Mouse (Mus musculus) CH12.LX (cell line): ENCODE measurements around the gene Olfr1046. TPM values are rescaled to one million over a fixed set of nuclear protein-coding genes. Genes with fewer than 3 reads are reported as not detected.

Source experiments
- polyA plus RNA-seq: library from polyadenylated mRNA; unstranded; fragments of >175 nt; gene quantifications from 2 replicates; pipeline ENCODE4 v1.2.1, GENCODE M21; 2012; ENCODE audit warnings: low read depth; ENCODE audit not compliant: insufficient read length
- total RNA-seq, 2 experiments: library from RNA; depleted of rRNA; stranded (reverse); fragments of 300-350 nt in 1 of 2; fragments of >200 nt in 1 of 2; gene quantifications; 2 replicates each; pipeline ENCODE4 v1.2.3; 2012 to 2014

Olfr1046 gene
- total and polyA plus RNA-seq, 3 experiments, result not detected

Other genes with a start within 250 kb of the Olfr1046 start
Only the 20 nearest of the 30 such genes appear.
- gene Olfr1036, start 145.3 kb downstream of the Olfr1046 start, total RNA-seq (2012; rRNA removed), result not detected in 2 replicates
- not detected in 2 replicates for gene Olfr1036, start 145.3 kb downstream of the Olfr1046 start, total RNA-seq (2014; rRNA removed)
- gene Olfr1036, start 145.3 kb downstream of the Olfr1046 start, polyA plus RNA-seq, result not detected in 2 replicates
- gene Olfr1037, start 131.9 kb downstream of the Olfr1046 start, total RNA-seq (2012; rRNA removed), result not detected in 2 replicates
- gene Olfr1037, start 131.9 kb downstream of the Olfr1046 start, total RNA-seq (2014; rRNA removed), result not detected in 2 replicates
- gene Olfr1037, start 131.9 kb downstream of the Olfr1046 start, polyA plus RNA-seq, result not detected in 2 replicates
- not detected in 2 replicates for gene Olfr1039, start 83.4 kb downstream of the Olfr1046 start, total RNA-seq (2012; rRNA removed)
- gene Olfr1039, start 83.4 kb downstream of the Olfr1046 start, total RNA-seq (2014; rRNA removed), result not detected in 2 replicates
- not detected in 2 replicates for gene Olfr1039, start 83.4 kb downstream of the Olfr1046 start, polyA plus RNA-seq
- not detected in 2 replicates for gene Olfr1040, start 72.6 kb downstream of the Olfr1046 start, total RNA-seq (2012; rRNA removed)
- gene Olfr1040, start 72.6 kb downstream of the Olfr1046 start, total RNA-seq (2014; rRNA removed), result not detected in 2 replicates
- not detected in 2 replicates for gene Olfr1040, start 72.6 kb downstream of the Olfr1046 start, polyA plus RNA-seq
- not detected in 2 replicates for gene Olfr1042, start 57.5 kb downstream of the Olfr1046 start, total RNA-seq (2012; rRNA removed)
- gene Olfr1042, start 57.5 kb downstream of the Olfr1046 start, total RNA-seq (2014; rRNA removed), result not detected in 2 replicates
- not detected in 2 replicates for gene Olfr1042, start 57.5 kb downstream of the Olfr1046 start, polyA plus RNA-seq
- not detected in 2 replicates for gene Olfr1043, start 51.8 kb downstream of the Olfr1046 start, total RNA-seq (2012; rRNA removed)
- not detected in 2 replicates for gene Olfr1043, start 51.8 kb downstream of the Olfr1046 start, total RNA-seq (2014; rRNA removed)
- not detected in 2 replicates for gene Olfr1043, start 51.8 kb downstream of the Olfr1046 start, polyA plus RNA-seq
- gene Olfr1044, start 41.5 kb downstream of the Olfr1046 start, total RNA-seq (2012; rRNA removed), result not detected in 2 replicates
- gene Olfr1044, start 41.5 kb downstream of the Olfr1046 start, total RNA-seq (2014; rRNA removed), result not detected in 2 replicates
- gene Olfr1044, start 41.5 kb downstream of the Olfr1046 start, polyA plus RNA-seq, result not detected in 2 replicates
- gene Olfr52, start 33.6 kb downstream of the Olfr1046 start, total RNA-seq (2012; rRNA removed), result not detected in 2 replicates
- gene Olfr52, start 33.6 kb downstream of the Olfr1046 start, total RNA-seq (2014; rRNA removed), result not detected in 2 replicates
- not detected in 2 replicates for gene Olfr52, start 33.6 kb downstream of the Olfr1046 start, polyA plus RNA-seq
- not detected in 2 replicates for gene Olfr1045, start 16.3 kb downstream of the Olfr1046 start, total RNA-seq (2012; rRNA removed)
- not detected in 2 replicates for gene Olfr1045, start 16.3 kb downstream of the Olfr1046 start, total RNA-seq (2014; rRNA removed)
- gene Olfr1045, start 16.3 kb downstream of the Olfr1046 start, polyA plus RNA-seq, result not detected in 2 replicates
- gene Olfr1047, start 12.1 kb upstream of the Olfr1046 start, total RNA-seq (2012; rRNA removed), result not detected in 2 replicates
- not detected in 2 replicates for gene Olfr1047, start 12.1 kb upstream of the Olfr1046 start, total RNA-seq (2014; rRNA removed)
- gene Olfr1047, start 12.1 kb upstream of the Olfr1046 start, polyA plus RNA-seq, result not detected in 2 replicates
- gene Olfr1048, start 21.0 kb upstream of the Olfr1046 start, total RNA-seq (2012; rRNA removed), result not detected in 2 replicates
- gene Olfr1048, start 21.0 kb upstream of the Olfr1046 start, total RNA-seq (2014; rRNA removed), result not detected in 2 replicates
- not detected in 2 replicates for gene Olfr1048, start 21.0 kb upstream of the Olfr1046 start, polyA plus RNA-seq
- gene Olfr1049, start 39.0 kb upstream of the Olfr1046 start, total RNA-seq (2012; rRNA removed), result not detected in 2 replicates
- not detected in 2 replicates for gene Olfr1049, start 39.0 kb upstream of the Olfr1046 start, total RNA-seq (2014; rRNA removed)
- not detected in 2 replicates for gene Olfr1049, start 39.0 kb upstream of the Olfr1046 start, polyA plus RNA-seq
- not detected in 2 replicates for gene Olfr1051, start 59.8 kb upstream of the Olfr1046 start, total RNA-seq (2012; rRNA removed)
- not detected in 2 replicates for gene Olfr1051, start 59.8 kb upstream of the Olfr1046 start, total RNA-seq (2014; rRNA removed)
- gene Olfr1051, start 59.8 kb upstream of the Olfr1046 start, polyA plus RNA-seq, result not detected in 2 replicates
- not detected in 2 replicates for gene Olfr1052, start 73.1 kb upstream of the Olfr1046 start, total RNA-seq (2012; rRNA removed)
- gene Olfr1052, start 73.1 kb upstream of the Olfr1046 start, total RNA-seq (2014; rRNA removed), result not detected in 2 replicates
- gene Olfr1052, start 73.1 kb upstream of the Olfr1046 start, polyA plus RNA-seq, result not detected in 2 replicates
- gene Olfr1053, start 96.0 kb upstream of the Olfr1046 start, total RNA-seq (2012; rRNA removed), result not detected in 2 replicates
- not detected in 2 replicates for gene Olfr1053, start 96.0 kb upstream of the Olfr1046 start, total RNA-seq (2014; rRNA removed)
- gene Olfr1053, start 96.0 kb upstream of the Olfr1046 start, polyA plus RNA-seq, result not detected in 2 replicates
- gene Olfr1054, start 116.1 kb upstream of the Olfr1046 start, total RNA-seq (2012; rRNA removed), result not detected in 2 replicates
- not detected in 2 replicates for gene Olfr1054, start 116.1 kb upstream of the Olfr1046 start, total RNA-seq (2014; rRNA removed)
- not detected in 2 replicates for gene Olfr1054, start 116.1 kb upstream of the Olfr1046 start, polyA plus RNA-seq
- 0.17 and 0.68 TPM in 2 replicates for gene Olfr1055, start 131.0 kb upstream of the Olfr1046 start, total RNA-seq (2012; rRNA removed)
- not detected in 2 replicates for gene Olfr1055, start 131.0 kb upstream of the Olfr1046 start, total RNA-seq (2014; rRNA removed)
- gene Olfr1055, start 131.0 kb upstream of the Olfr1046 start, polyA plus RNA-seq, result not detected in 2 replicates
- not detected in 2 replicates for gene Olfr1056, start 143.2 kb upstream of the Olfr1046 start, total RNA-seq (2012; rRNA removed)
- gene Olfr1056, start 143.2 kb upstream of the Olfr1046 start, total RNA-seq (2014; rRNA removed), result not detected in 2 replicates
- gene Olfr1056, start 143.2 kb upstream of the Olfr1046 start, polyA plus RNA-seq, result not detected in 2 replicates
- not detected in 2 replicates for gene Olfr1057, start 159.1 kb upstream of the Olfr1046 start, total RNA-seq (2012; rRNA removed)
- not detected in 2 replicates for gene Olfr1057, start 159.1 kb upstream of the Olfr1046 start, total RNA-seq (2014; rRNA removed)
- not detected in 2 replicates for gene Olfr1057, start 159.1 kb upstream of the Olfr1046 start, polyA plus RNA-seq
- gene Olfr1058, start 169.2 kb upstream of the Olfr1046 start, total RNA-seq (2012; rRNA removed), result not detected in 2 replicates
- not detected in 2 replicates for gene Olfr1058, start 169.2 kb upstream of the Olfr1046 start, total RNA-seq (2014; rRNA removed)
- gene Olfr1058, start 169.2 kb upstream of the Olfr1046 start, polyA plus RNA-seq, result not detected in 2 replicates